ENCODE assay signal across 21 mouse cellular contexts in genomic region chr13:62968223-62968622, GRCm38 (mm10). TPM values are rescaled to one million over a fixed set of nuclear protein-coding genes. Genes with fewer than 3 reads are reported as not detected.
DNase-seq lines count a peak whose midpoint lies in the region; ATAC-seq and TF ChIP-seq lines count a peak whose summit lies in the region.
"Had no signal": no experiment of that assay in that cellular context is flagged by ENCODE, and none has a peak within 500 bp of the region (broad histone marks: within the 10 kb centered on the region; RNA-seq: fewer than 3 reads in every experiment).

No protein-coding gene starts in this region.

- no peak for ATAC-seq in hindbrain, embryonic 16.5 days
- ATAC-seq: CD4-positive, CD25-positive, alpha-beta regulatory T cell, adult 4 months; forebrain, embryonic 15.5 days had no signal

- H3K36me3 ChIP-seq in testis, adult 2 months (ENCODE audit: control insufficient read depth, insufficient read depth, low read length): no peaks in the 10 kb centered on the region
- no peaks in the 10 kb centered on the region for H3K36me3 ChIP-seq in hindbrain, embryonic 16.5 days (ENCODE audit: control insufficient read depth, insufficient read depth, low read length)
- H3K36me3 ChIP-seq: embryonic facial prominence, embryonic 12.5 days; forebrain, embryonic 15.5 days; heart, embryonic 10.5 days had no signal

- H3K9me3 ChIP-seq in hindbrain, embryonic 16.5 days (ENCODE audit: control insufficient read depth, low read length): no peaks in the 10 kb centered on the region
- H3K9me3 ChIP-seq: embryonic facial prominence, embryonic 12.5 days; forebrain, embryonic 15.5 days; G1E; heart, embryonic 10.5 days; hindbrain, embryonic 13.5 days had no signal

- peak; percentile 88 for DNase-seq in heart, adult 11 months
- DNase-seq in heart, postnatal 10 days: no peak
- DNase-seq in kidney, adult 8-10 months: peak; percentile 40 to 49
- DNase-seq in kidney, postnatal 10 days: no peak
- no peak for DNase-seq in testis, postnatal 14 days (ENCODE audit: low spot score)
- DNase-seq: adrenal gland, postnatal 10 days; B cell, adult 2 months; cerebellum, adult 11 months; cerebellum, adult 8-10 months; cerebellum, postnatal 14 days; gastrocnemius, postnatal 36 days; heart, adult 18-20 months; heart, postnatal 14 days had no signal

- H3K27ac ChIP-seq in testis, adult 2 months (ENCODE audit: control insufficient read depth, insufficient read depth, low read depth, low read length): no peak overlapping the region
- H3K27ac ChIP-seq in hindbrain, embryonic 16.5 days (ENCODE audit: low read depth, low read length): no peak overlapping the region
- H3K27ac ChIP-seq: embryonic facial prominence, embryonic 12.5 days; forebrain, embryonic 15.5 days; heart, embryonic 10.5 days; hindbrain, embryonic 13.5 days had no signal

- no peak for TF ChIP-seq POLR2A in testis, adult 2 months (IDR thresholded peaks at IDR 0.05; ENCODE audit: control insufficient read depth, low read depth, low read length)

- intact Hi-C loops in heart, postnatal 10 days (cut with DNase I): no loop called here

- no peak for TF ChIP-seq CTCF in testis, adult 2 months (IDR thresholded peaks at IDR 0.05; ENCODE audit: control insufficient read depth, insufficient read depth, insufficient replicate concordance, low read depth, low read length)

- no peak overlapping the region for H3K9ac ChIP-seq in hindbrain, embryonic 16.5 days (ENCODE audit: low read depth, low read length)
- H3K9ac ChIP-seq: embryonic facial prominence, embryonic 12.5 days; forebrain, embryonic 15.5 days; hindbrain, embryonic 13.5 days had no signal

- no peak overlapping the region for H3K4me2 ChIP-seq in hindbrain, embryonic 16.5 days (ENCODE audit: low read length)
- H3K4me2 ChIP-seq: embryonic facial prominence, embryonic 12.5 days; forebrain, embryonic 15.5 days; hindbrain, embryonic 13.5 days had no signal

- peak overlapping the region; percentile 2; the same call in 1 of the 2 replicates for H3K4me3 ChIP-seq in testis, adult 2 months (ENCODE audit: control insufficient read depth, low read depth, low read length)
- no peak overlapping the region for H3K4me3 ChIP-seq in hindbrain, embryonic 16.5 days (ENCODE audit: low read length)
- H3K4me3 ChIP-seq: embryonic facial prominence, embryonic 12.5 days; forebrain, embryonic 15.5 days; heart, embryonic 10.5 days; hindbrain, embryonic 13.5 days had no signal

- WGBS in hindbrain, embryonic 16.5 days: 88% methylated on average over 12 of the region's 12 CpGs

- H3K4me1 ChIP-seq in testis, adult 2 months (ENCODE audit: control insufficient read depth, insufficient read depth, low read length): peaks cover 11% of the 10 kb centered on the region
- H3K4me1 ChIP-seq in hindbrain, embryonic 16.5 days (ENCODE audit: control insufficient read depth, insufficient read depth, low read depth, low read length): peaks cover 7% of the 10 kb centered on the region

- H3K27me3 ChIP-seq in testis, adult 2 months (ENCODE audit: control insufficient read depth, insufficient read depth, low read length): no peaks in the 10 kb centered on the region
- H3K27me3 ChIP-seq in hindbrain, embryonic 16.5 days (replicated peaks; ENCODE audit: control insufficient read depth, insufficient read depth, low read length): no peaks in the 10 kb centered on the region
- H3K27me3 ChIP-seq: embryonic facial prominence, embryonic 12.5 days; forebrain, embryonic 15.5 days; hindbrain, embryonic 13.5 days had no signal

RNA-seq across cellular contexts. Expression of gene 2010111I01Rik, which starts 3.5 kb away (rescaled TPM):
- 100 to 1,000 TPM; 121 to 143 TPM for total RNA-seq in heart, postnatal 10 days (2021)
- polyA plus RNA-seq in testis, adult 2 months (2012; rRNA removed): 26.6 and 29.8 TPM in 2 replicates
- 28.6 and 30.1 TPM in 2 replicates for polyA plus RNA-seq in hindbrain, embryonic 16.5 days (2015; fragmentation: Nextera tagmentation; extraction: Ambion mirVana)

Comparison
In these comparisons a context has a peak if more than half of its experiments do, and no peak if none do; other contexts are left out.
1. DNase-seq: peak in heart, adult 11 months (single experiment) and kidney, adult 8-10 months (2 of 2); none in heart, postnatal 10 days (0 of 2), kidney, postnatal 10 days (single experiment) and testis, postnatal 14 days (single experiment).